Mouse (Mus musculus): ENCODE data around the gene Bub1b. TPM values are rescaled to one million over a fixed set of nuclear protein-coding genes. Genes with fewer than 3 reads are reported as not detected.

Gene Bub1b
- polyA plus RNA-seq, 1 experiment: 3.4 TPM

DNA sequence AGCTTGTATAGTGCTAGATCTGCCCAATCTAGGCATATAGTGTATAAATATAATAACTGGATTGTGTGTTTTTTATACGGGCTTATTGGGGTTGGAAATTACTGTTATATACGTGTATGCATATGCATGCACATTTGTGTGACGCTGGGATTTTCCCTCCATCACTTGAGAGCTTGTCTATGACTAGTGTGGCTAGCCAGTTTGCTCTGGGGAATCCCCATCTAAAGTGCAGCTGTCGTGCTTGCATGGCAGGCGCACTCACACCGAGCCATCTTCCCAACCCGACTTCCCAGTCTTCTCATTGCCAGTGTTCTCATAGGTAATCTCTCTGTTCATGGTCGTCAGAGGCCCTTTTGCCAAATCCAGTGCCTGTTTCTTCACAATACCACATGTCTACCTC, 22.6 kb downstream of the Bub1b start:
- Histone ChIP-seq H3K4me1 (ENCODE audit: control insufficient read depth, insufficient read depth, low read length) (no peaks in the 10 kb centered on the region), H3K27ac (ENCODE audit: insufficient read depth, low read length) (no peak overlapping the region), H3K27me3 (ENCODE audit: control insufficient read depth, insufficient read depth, low read length) (no peaks in the 10 kb centered on the region), H3K4me3 (replicated peaks; ENCODE audit: insufficient read depth, low read depth, low read length) (no peak overlapping the region)
- TF ChIP-seq POLR2A (IDR thresholded peaks at IDR 0.05; ENCODE audit: borderline replicate concordance, insufficient read depth, low read length): no peak
- no peak for TF ChIP-seq CTCF (IDR thresholded peaks at IDR 0.05; ENCODE audit: borderline replicate concordance, insufficient read depth, low read depth, low read length)
- no peak for DNase-seq
- whole genome bisulfite sequencing: 76% methylated on average over 8 of the region's 8 CpGs

DNA sequence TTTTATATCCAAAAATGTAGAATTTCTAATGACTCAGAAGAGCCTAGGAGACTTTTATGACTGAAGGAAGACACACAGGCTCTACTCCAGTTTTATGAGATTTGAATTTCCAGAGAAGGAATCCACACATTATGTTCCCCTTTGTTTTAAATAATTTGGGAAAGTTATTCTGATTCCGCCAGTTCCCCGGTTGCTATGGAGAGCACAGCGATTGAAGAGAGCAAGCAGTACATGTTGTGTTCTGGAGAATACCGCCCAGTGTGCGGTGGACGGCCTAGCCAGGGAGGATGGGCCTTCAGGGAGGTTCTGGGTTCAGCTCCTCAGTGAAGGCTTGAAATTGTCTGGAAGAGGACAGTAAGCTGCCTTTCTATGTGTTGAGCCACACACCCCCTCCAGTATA, 31.3 kb downstream of the Bub1b start:
- H3K4me3 ChIP-seq (replicated peaks; ENCODE audit: insufficient read depth, low read depth, low read length): no peak overlapping the region
- H3K27ac ChIP-seq (ENCODE audit: insufficient read depth, low read length): no peak overlapping the region
- no peak for TF ChIP-seq CTCF (IDR thresholded peaks at IDR 0.05; ENCODE audit: borderline replicate concordance, insufficient read depth, low read depth, low read length)
- TF ChIP-seq POLR2A (IDR thresholded peaks at IDR 0.05; ENCODE audit: borderline replicate concordance, insufficient read depth, low read length): no peak
- no peaks in the 10 kb centered on the region for H3K27me3 ChIP-seq (ENCODE audit: control insufficient read depth, insufficient read depth, low read length)
- H3K4me1 ChIP-seq (ENCODE audit: control insufficient read depth, insufficient read depth, low read length): no peaks in the 10 kb centered on the region; the same call in 1 of the 2 replicates
- DNase-seq: no peak
- 83% methylated on average over 6 of the region's 6 CpGs for WGBS

- no peak overlapping the region for H3K4me3 ChIP-seq (replicated peaks; ENCODE audit: insufficient read depth, low read depth, low read length)
- H3K27ac ChIP-seq (ENCODE audit: insufficient read depth, low read length): no peak overlapping the region
- no peaks in the 10 kb centered on the region for H3K27me3 ChIP-seq (ENCODE audit: control insufficient read depth, insufficient read depth, low read length)
- no peak for DNase-seq
- no peak for TF ChIP-seq POLR2A (IDR thresholded peaks at IDR 0.05; ENCODE audit: borderline replicate concordance, insufficient read depth, low read length)
- no peak for TF ChIP-seq CTCF (IDR thresholded peaks at IDR 0.05; ENCODE audit: borderline replicate concordance, insufficient read depth, low read depth, low read length)
- WGBS: 75% methylated on average over 5 of the region's 5 CpGs
- H3K4me1 ChIP-seq (ENCODE audit: control insufficient read depth, insufficient read depth, low read length): no peaks in the 10 kb centered on the region; the same call in 1 of the 2 replicates
These were observed 35.4 kb downstream of the Bub1b start for GRCm38 (mm10) chr2:118633441-118633840.

- no peaks in the 10 kb centered on the region; the same call in 1 of the 2 replicates for H3K4me1 ChIP-seq (ENCODE audit: control insufficient read depth, insufficient read depth, low read length)
- no peaks in the 10 kb centered on the region for H3K27me3 ChIP-seq (ENCODE audit: control insufficient read depth, insufficient read depth, low read length)
- H3K27ac ChIP-seq (ENCODE audit: insufficient read depth, low read length): no peak overlapping the region
- H3K4me3 ChIP-seq (replicated peaks; ENCODE audit: insufficient read depth, low read depth, low read length): no peak overlapping the region
- WGBS: 80% methylated on average over 5 of the region's 5 CpGs
- TF ChIP-seq POLR2A (IDR thresholded peaks at IDR 0.05; ENCODE audit: borderline replicate concordance, insufficient read depth, low read length) (no peak), CTCF (IDR thresholded peaks at IDR 0.05; ENCODE audit: borderline replicate concordance, insufficient read depth, low read depth, low read length) (no peak)
- DNase-seq: no peak
These were observed 39.2 kb downstream of the Bub1b start for GRCm38 (mm10) chr2:118637258-118637657.

- Histone ChIP-seq H3K4me1 (ENCODE audit: control insufficient read depth, insufficient read depth, low read length) (no peaks in the 10 kb centered on the region; the same call in 1 of the 2 replicates), H3K27me3 (ENCODE audit: control insufficient read depth, insufficient read depth, low read length) (no peaks in the 10 kb centered on the region), H3K4me3 (replicated peaks; ENCODE audit: insufficient read depth, low read depth, low read length) (no peak overlapping the region), H3K27ac (ENCODE audit: insufficient read depth, low read length) (no peak overlapping the region)
- TF ChIP-seq POLR2A (IDR thresholded peaks at IDR 0.05; ENCODE audit: borderline replicate concordance, insufficient read depth, low read length): no peak
- TF ChIP-seq CTCF (IDR thresholded peaks at IDR 0.05; ENCODE audit: borderline replicate concordance, insufficient read depth, low read depth, low read length): peak; percentile 84
- WGBS: 42% methylated on average over 8 of the region's 8 CpGs
- peak; percentile 51 to 78 for DNase-seq
These were observed 40.0 kb downstream of the Bub1b start for GRCm38 (mm10) chr2:118637888-118638526.

- WGBS: 95% methylated on average over 8 of the region's 8 CpGs
- no peak for DNase-seq
- H3K27me3 ChIP-seq (ENCODE audit: control insufficient read depth, insufficient read depth, low read length): no peaks in the 10 kb centered on the region
These were observed 40.7 kb downstream of the Bub1b start for GRCm38 (mm10) chr2:118638686-118639085.

DNA sequence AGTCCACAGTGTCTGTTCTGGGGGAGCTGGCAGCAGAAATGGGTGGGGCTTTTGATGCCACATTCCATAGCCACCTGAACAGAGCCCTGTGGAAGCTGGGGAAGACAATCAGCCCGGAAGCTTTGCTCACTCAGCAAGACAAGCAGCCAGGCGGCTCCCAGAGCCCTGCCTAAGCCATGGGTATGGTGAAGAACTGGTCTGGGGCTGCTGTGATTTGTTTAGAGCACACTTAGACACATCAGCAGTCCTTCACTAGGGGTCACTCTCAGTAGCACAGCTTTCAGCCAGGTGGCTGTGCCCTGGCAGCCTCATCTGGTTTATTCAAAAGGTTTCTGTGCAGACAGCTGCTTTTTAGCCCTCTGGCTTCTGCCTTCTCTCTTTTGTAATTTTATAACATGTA, 43.1 kb downstream of the Bub1b start:
- Histone ChIP-seq H3K27me3 (ENCODE audit: control insufficient read depth, insufficient read depth, low read length) (no peaks in the 10 kb centered on the region), H3K4me1 (ENCODE audit: control insufficient read depth, insufficient read depth, low read length) (no peaks in the 10 kb centered on the region), H3K27ac (ENCODE audit: insufficient read depth, low read length) (no peak overlapping the region), H3K4me3 (replicated peaks; ENCODE audit: insufficient read depth, low read depth, low read length) (no peak overlapping the region)
- WGBS: 75% methylated on average over 2 of the region's 2 CpGs
- TF ChIP-seq CTCF (IDR thresholded peaks at IDR 0.05; ENCODE audit: borderline replicate concordance, insufficient read depth, low read depth, low read length) (no peak), POLR2A (IDR thresholded peaks at IDR 0.05; ENCODE audit: borderline replicate concordance, insufficient read depth, low read length) (no peak)
- no peak for DNase-seq

More at GRCm38 (mm10) chr2:118638686-118639085, 40.7 kb downstream of the Bub1b start:
- H3K4me1 ChIP-seq (ENCODE audit: control insufficient read depth, insufficient read depth, low read length): no peaks in the 10 kb centered on the region
- H3K27ac ChIP-seq (ENCODE audit: insufficient read depth, low read length): no peak overlapping the region
- no peak for TF ChIP-seq POLR2A (IDR thresholded peaks at IDR 0.05; ENCODE audit: borderline replicate concordance, insufficient read depth, low read length)
- TF ChIP-seq CTCF (IDR thresholded peaks at IDR 0.05; ENCODE audit: borderline replicate concordance, insufficient read depth, low read depth, low read length): no peak
- no peak overlapping the region for H3K4me3 ChIP-seq (replicated peaks; ENCODE audit: insufficient read depth, low read depth, low read length)

DNA sequence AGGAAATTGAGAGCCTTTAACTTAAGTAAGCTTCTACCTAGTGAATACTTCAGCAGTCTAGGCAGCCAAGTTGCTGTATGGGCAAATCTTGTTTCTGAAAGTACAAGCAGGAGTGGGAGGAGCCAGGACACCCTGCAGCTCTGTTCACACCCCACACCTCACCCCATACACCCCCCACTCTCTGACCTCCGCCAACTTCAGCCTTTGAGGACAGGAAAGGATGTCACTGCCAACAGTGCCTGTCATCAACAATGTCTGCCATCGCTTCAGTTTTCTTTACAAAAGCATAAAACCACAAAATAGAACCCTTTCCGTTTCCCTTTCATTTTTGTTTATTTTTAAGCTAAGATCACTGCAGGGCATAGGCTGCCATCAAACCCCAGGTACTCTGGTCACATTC, 44.4 kb downstream of the Bub1b start:
- TF ChIP-seq POLR2A (IDR thresholded peaks at IDR 0.05; ENCODE audit: borderline replicate concordance, insufficient read depth, low read length) (no peak), CTCF (IDR thresholded peaks at IDR 0.05; ENCODE audit: borderline replicate concordance, insufficient read depth, low read depth, low read length) (no peak)
- no peaks in the 10 kb centered on the region for H3K27me3 ChIP-seq (ENCODE audit: control insufficient read depth, insufficient read depth, low read length)
- WGBS: 78% methylated on average over 3 of the region's 3 CpGs
- DNase-seq: no peak
- H3K4me1 ChIP-seq (ENCODE audit: control insufficient read depth, insufficient read depth, low read length): no peaks in the 10 kb centered on the region
- no peak overlapping the region for H3K27ac ChIP-seq (ENCODE audit: insufficient read depth, low read length)
- H3K4me3 ChIP-seq (replicated peaks; ENCODE audit: insufficient read depth, low read depth, low read length): no peak overlapping the region

Measured in cerebellum, adult 2 months (tissue).